Mouse (Mus musculus): ENCODE measurements around the gene Iqsec1.

Iqsec1 gene

DNA sequence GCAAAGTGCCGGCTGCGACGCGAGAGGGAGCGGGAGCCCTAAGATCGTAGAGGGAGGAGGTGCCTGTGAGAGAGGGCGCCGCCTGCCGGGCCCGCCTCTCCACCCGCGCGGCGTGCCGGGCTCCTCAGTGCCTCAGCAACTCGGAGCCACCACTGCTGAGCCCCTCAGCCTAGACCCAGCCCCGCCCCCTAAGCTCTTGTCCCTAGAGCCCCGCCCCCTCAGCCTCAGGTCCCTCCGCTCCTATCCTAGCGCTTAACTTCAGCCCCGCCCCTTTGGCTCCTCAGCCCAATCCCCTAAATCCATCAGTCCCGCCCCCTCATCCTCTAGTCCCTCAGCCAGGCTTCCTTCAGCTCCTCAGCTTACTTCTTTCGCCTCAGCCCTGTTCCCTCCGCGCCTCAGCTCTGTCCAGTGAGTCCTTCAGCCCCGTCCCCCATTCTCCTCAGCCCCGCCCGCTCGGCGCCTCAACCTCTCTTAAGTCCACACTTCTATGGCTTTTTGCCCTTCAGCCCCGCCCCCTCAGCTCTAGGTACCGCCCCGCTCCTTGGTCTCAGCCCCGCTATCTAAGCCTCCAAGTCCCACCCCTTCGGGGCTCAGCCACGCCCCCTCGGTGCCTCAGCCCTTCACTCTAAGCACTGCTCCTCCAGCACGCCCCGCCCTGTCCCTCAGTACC lies at the start of gene Iqsec1:
Gene Iqsec1 (minus strand): TSS at position 38 of the 670 bp plus-strand sequence.
- peak; percentile 91 for DNase-seq (ENCODE audit: low spot score)

DNA sequence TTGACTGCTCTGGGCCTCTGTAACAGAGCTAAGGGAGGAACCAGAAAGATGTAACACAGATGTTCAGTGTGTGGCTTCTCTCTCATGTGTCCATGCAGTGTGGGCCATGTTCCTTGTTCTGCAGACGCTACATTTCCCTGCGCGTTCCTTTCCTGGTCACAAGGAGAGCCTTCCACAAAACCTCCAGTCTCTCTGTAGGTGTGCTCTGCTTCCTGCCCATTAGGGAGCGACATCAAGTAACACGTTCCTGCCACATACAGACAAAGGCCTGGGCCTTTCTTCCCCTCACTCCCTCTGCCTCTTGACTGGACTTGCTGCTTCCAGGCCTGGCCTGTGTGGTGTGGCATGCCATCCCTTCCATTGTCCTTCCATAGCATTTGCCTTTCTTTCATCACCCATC lies 39.8 kb upstream of the Iqsec1 start:
- DNase-seq (ENCODE audit: low spot score) = no peak

DNA sequence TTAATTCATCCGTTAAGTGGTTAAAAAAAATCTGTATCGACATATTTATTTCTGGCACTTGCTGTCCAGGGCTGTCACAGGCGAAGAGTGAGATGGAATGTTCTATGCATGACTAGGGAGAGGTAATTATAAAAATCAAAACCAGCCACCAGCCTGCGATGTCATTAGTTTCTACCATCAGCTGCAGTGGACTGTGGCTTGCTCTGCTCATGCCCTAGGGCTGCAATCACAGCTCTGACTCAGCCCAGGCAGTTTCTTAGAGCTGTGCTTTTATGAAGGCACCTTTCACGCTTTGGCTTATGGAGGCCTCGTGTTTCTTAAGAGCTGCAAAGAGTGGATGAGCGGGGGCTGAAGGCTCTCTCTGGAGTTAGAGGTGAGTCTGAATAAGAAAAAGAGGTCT lies 32.3 kb upstream of the Iqsec1 start:
- no peak for DNase-seq (ENCODE audit: low spot score)

DNA sequence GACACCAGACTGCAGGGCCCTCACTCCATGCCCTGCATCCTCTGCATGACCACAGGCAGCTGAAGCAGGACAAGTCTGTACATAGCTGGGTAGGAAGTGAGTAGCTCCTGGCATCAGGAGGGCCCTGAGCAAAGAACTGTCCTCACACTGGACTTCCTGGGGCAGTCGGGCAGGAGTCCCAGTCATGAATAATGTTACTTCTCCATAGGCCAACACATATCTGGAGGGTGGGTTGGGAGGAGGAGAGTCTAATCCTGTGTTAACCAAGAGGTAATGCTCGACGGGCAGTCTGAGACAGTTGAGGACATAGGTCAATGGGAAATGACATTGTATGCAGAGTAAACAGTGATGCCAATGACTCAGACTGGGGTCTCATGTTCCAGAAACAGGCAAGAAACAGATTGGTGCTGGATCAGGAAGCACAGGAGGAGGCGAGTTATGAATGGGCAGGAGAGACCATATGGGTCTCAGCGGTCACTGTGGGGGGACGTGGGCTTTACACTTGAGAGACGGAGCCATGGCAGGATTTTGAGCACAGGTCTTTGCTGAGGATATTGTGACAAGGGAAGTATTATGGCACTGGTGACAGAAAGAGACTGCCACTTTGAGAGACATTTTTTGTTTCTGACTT lies 28.2 kb upstream of the Iqsec1 start:
- no peak for DNase-seq (ENCODE audit: low spot score)

DNA sequence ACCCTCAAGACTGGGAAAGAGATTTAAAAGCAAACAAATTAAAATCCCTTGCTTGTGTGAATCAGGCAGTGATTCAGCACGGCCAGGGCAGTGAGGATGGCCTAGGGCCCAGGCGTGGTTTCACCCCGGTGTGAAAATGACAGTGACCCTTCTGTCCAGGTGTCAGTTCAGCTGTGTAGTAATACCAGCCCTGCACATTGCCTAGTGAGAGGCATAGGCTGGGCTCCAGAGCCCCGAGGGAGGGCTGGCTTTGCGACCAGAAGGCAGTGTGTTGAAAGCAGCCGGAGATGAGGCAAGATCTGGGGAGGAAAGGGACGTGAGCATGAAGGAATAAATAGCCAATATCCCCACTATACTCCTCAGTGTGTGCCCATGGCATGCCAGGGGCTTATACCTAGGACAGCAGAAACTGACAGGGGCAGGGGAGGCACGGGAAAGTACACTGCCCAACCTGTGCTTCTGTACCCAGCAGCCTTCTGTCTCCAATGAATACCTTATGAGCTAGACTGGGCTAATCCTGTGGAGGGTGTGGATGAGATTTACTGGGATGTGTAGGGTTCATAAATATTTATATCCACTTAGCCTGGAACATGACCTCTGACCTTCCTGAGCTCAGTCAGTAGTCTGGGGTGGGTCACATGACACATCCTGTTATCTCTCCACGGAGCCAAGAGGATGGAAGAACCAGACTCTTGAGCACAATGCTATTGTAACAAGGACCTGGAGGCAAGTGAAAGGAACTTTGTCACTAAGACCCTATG lies 25.9 kb upstream of the Iqsec1 start:
- no peak for DNase-seq (ENCODE audit: low spot score)

DNA sequence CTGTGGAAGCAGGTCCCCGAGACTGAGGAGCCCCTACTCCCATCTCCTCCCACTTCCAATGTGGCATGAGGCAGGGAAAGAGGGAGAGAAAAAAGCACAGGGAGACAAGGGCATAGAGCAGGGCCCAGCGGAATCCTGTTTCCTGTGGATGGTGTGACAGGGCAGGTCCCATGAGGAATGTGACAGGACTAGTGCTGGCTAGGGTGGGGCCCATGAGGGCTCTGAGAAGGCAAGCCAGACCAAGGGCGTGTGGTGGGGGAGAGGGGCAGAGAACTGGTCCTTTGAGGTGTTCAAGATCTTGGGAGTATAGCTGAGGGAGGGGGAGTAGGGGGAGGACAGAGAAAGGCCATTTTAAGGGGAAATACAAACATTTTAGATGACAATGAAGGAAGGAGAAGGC lies 24.0 kb upstream of the Iqsec1 start:
- DNase-seq (ENCODE audit: low spot score) = peak; percentile 35

DNA sequence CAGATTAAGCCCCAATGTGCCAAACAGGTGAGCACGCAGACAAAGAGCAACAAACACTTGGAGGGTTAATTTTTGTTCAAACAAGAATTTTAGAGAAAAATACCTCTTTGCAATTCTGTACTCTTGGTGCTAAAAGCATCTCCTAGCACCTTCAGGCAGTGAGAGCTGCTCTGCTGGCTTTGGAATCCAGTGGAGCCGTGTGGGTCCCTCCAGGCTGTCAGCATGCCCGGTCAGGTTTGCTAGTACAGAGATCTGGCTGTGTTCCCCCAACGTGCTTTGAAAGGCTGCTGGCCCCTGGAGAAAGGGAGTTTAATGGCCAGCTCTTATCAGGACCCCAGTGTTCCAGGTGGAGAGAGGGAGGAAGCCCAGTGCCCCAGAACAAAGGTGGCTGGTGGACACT lies 23.1 kb upstream of the Iqsec1 start:
- no peak for DNase-seq (ENCODE audit: low spot score)

DNA sequence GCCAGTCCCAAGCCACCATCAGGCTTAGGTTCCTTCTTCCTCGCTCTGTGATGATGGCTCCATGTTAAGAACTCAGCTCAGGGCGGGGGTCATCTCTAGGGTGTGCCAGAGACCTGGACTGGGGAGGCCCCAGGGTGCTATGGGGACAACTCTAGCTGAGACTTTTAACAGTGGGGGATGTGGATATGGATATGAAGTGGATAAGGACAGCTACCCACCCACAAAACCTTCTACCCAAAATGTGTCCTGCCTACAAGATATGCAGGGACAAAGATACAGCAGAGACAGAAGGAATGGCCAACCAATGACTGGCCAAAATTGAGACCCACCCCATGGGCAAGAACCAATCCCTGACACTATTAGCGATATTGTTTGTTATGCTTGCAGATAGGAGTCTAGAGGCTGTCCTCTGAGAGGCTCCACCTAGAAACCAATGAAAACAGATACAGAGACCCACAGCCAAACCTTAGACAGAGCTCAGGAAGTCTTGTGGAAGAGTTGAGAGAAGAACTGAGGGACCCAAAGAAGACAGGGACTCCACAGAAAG lies 19.9 kb upstream of the Iqsec1 start:
- DNase-seq (ENCODE audit: low spot score) = no peak

DNA sequence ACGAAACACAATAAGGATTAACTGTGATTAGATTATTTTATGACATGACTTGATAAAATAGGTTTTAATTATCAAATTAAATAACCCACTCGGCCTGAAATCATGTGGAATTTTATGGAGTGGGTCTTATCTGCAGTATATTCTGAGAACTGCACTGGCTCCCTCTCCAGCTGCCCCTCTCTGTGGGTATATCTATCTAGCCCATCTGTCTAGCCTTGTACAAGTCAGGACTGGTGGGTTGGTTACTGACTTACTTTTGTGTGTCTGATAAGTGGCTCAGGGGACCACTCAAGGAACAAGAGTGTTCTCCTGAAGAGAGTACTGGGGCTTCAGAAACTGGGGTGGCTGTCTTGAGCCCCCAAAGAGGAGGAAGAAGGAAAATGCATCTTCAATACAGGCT lies 18.7 kb upstream of the Iqsec1 start:
- DNase-seq (ENCODE audit: low spot score) = no peak

DNA sequence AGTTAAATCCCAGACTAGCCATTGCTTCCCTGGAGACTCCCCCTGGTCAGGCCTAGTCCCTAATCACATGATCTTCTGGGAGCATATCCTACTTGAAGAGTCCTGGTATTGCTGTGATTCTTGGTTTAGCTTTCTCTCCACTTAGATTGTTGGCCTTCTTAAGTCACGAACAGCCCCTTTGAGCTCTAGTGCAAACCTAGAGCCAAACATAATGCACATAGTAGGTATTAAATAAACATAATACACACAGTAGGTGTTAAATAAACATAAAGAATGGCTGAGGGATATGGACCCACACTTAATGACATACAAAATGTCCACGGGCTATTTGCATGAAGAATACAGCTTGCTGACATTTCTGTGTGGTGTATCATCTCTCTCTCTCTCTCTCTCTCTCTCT lies 15.7 kb upstream of the Iqsec1 start:
- DNase-seq (ENCODE audit: low spot score) = no peak

DNA sequence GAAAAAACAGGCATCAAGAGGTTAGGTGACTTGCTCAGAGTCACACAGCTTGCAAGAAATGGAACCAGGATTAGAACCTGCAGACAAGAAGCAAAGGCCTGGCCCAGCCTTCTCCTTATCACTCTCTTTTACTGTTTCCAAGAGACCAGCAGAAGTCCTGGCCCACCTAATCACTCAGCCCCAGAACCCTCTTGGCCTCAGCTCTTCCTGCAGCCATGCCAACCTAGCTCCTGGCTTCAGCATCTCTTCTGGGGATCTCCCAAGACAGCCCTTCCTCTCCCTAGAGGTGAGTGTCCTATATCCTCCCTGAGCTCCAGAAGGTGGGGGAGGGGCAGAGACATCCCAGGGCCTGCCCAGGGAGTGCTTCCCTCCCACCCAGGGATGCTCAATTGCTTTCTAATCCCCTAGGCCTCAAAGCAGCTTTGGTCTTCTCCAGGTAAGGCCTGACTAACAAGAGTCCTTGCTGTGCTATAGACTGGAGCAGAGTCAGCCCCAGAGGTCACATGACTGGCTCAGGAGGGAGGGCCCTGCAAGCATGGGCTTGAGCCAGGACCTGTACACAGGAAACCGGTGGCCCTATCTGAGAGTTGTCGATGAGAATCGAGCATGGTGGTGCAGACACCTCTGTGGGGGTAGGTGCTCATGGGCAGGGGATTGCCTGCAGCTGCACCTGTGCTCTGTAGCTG lies 15.0 kb upstream of the Iqsec1 start:
- peak; percentile 30 for DNase-seq (ENCODE audit: low spot score)

DNA sequence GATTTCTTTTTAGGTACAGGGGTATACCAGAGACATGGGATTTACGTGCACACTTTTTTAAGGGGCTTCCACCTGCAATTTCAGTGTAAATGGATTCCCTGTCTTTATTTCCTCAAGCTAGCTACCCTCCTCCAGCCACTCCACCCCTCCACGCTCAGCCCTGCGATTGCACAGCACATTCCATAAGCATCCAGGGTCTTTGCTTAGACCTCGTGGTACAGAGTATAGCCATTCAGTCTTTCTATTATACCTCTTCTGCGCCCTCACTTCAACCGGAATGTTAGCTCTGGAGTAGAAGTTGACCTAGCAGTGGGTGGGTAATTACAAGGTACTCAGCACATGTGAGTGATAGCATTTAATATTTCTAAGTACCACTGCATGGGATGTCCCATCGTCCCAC lies 13.1 kb upstream of the Iqsec1 start:
- no peak for DNase-seq (ENCODE audit: low spot score)

DNA sequence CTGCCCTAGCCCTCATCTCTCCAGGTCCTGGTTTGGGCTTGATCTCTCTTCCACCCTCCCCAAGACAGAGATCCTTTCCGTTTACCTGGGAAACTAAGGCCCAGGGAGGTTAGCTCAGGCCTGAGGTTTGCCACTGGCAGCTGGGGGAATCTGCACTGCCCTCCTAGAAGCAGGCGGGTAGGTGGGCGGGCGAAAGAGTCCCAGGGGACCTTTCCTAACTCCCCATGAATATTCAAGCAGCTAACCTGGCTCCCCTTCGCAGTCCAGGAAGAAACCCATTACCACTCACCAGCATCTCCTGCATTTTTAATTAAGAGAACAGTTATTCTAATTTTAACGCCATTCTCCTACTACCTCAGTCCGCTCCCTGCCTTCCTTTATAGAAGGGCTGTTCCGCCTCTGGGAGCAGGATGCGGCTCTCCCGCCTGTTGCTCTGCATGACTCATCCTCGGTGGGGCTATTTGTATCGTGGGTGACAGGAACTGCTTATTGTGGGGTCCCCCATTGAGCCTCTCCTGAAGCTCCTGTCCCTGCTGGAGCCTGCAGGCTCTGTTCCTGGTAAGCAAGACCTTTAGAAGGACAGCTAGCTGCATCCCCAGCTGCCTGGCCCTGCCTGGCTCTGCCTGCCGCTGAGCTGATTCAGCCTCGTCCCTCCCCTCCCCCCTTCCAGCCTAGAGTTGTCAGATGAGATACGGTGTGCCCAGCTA lies 12.5 kb upstream of the Iqsec1 start:
- DNase-seq (ENCODE audit: low spot score) = peak; percentile 25

DNA sequence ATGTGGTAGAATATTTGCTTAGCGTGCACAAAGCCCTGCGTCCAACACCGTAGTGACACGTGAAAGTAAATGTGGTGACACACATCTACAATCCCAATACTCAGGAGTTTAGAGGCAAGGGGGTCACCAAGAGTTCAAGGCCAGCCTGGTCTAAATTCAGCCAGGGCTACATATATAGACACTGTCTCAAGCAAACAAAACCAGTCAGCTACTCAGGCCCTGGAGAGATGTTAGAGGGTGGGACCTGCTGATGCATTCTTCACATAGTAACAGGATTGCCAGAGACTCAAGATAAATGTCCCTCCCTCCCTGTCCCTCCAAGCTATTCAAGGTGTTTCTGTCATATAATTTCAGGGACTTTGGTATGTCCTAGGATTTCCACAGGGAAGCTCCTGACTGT lies 10.7 kb upstream of the Iqsec1 start:
- no peak for DNase-seq (ENCODE audit: low spot score)

DNA sequence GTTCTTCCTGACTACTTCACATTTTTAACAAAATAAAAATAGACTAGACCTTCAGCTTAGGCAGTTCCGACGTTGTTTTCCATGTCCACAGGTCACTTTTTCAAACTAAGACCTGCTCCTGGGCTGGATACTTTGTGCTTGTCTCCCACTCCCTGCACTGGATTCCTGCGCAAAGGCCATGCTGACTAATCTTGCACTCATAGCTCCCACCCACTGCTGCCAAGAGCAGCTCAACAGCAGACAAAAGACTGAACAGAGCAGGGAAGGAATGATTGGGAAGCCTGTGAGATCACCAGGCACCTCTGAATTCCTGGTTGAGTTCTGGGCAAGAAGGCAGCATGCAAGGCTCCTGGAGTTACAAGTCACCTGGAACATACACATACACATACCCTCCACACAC lies 8.5 kb upstream of the Iqsec1 start:
- DNase-seq (ENCODE audit: low spot score) = no peak

DNA sequence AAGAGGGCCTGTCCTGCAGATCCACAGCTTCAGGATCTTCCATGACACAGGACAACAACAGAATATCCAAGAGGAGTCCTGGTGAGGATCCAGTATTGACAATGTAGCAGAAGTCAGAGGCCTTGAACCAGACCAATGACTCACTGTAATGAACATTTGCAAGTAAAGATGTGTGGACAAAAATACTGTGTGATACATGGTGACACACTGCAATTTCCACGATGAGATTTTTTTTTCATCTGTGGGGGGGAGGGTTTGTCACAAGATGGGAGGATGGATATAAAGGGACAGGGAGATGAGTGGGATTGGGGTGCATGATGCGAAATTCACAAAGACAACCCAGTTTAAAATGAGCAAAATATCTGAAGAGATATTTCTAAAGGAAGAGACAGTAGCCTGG lies 7.7 kb upstream of the Iqsec1 start:
- DNase-seq (ENCODE audit: low spot score) = no peak

DNA sequence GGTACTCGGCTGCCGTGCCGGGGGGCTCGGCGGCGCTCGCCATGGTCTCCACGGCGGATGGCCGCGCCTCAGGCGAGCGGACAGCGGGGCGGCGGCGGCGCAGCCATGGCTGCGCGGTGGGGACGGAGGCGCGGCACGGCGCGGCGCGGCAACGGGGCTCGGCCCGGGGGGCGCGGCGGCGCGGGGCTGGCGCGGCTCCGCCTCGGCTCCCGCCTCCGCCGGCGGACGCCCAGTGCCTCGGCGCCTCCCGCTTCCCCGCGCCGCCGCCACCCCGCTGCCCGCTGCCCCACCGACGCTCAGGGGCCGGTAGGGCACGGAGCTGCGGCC lies 223 bp downstream of the Iqsec1 start:
- DNase-seq (ENCODE audit: low spot score) = no peak

DNA sequence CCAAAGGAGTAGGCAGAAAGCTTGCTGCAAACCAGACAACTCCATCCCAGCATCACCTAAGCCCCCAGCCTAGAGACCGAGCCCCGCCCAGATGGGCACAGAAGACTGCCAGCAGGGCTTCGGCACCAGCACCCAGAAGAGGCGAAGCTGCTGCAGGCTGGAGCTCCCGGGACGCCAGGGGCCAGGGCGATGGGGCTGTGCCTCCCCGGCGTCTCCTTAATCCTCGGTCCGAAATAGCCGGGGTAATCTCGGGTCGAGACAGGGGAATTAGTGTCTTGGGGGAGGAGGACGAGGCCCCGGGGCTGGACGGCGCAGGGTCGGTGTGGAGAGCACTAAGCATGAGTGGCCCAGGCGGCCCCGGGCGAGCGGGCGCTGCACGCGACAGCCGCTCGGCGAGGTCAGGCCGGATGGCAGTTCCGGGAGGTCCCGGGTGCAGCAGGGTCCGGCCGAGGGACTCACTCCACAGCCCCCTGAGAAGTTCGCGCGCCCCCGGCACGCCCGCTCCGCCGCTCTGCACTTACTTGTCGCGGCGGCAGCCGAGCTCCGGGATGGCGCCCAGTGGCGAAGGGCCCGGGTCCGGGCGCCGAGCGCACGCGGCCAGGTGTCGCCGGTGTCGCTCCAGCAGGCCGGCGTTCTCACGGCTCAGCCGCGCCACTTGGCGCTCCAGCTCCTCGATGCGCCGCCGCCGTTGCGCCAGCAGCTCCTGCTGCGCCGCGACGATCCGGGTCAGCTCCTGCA lies 755 bp downstream of the Iqsec1 start:
- DNase-seq (ENCODE audit: low spot score) = peak; percentile 29

DNA sequence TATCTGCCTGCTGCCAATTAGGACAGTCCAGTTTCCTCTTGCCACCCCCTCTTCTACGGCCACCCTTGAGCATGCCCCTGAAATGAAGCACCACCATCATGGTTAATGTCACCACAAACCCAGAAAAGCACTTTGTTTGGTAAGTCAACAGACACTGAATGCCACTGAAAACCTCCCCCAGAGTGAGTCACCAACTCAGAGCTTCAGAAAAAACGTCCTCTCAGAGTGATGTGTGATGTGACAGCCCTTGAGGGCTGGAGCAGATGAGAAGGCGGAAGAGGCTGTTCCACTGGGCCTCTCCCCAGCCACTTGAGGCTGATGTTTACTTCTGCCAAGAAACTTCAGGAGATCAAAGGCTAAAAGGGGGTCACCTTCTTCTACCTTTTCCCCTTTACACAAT lies 4.4 kb downstream of the Iqsec1 start:
- peak; percentile 37 for DNase-seq (ENCODE audit: low spot score)

DNA sequence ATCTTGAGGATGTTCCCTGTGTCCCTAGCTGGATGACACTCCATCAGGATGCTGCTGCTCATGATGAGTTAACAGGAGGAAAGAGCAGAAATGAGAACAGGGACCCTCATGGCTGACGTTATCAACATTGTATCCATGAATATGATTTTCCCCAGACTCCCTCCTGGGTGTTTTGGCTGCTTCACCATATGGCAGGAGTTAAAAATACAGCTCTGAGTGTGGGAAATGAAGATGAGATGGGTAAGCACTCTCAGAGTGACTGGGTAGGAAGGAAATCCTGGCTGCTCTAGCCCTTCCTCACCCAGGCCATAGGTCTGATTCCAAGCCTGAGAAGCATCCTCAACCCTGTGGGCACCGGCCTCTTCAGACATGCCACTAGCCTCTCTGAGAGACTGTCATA lies 14.2 kb downstream of the Iqsec1 start:
- DNase-seq (ENCODE audit: low spot score) = no peak

DNA sequence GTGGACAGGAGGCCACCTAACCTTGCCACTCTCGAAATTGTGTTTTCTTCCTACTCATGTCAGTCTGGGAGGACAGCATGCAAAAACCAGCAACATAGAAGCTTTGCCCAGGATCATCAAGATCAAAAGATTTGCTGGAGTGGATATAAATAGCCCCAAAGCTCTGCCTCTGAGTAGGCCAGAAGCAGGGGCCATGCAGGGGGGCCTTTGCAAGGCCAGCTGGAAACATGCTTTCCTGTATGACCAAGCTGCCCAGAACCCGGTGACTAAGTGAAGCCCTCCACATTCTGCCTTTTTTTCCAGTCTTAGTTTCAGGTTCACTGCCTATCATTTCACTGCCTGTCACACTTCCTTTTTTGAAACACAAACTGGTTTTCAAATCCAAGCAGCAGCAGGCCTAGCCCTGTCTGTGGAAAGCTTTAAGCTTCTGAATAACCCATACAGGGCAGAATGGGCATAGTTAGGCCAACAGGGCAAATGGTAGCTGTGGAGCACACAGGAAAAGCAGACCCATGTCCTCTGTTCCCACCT lies 19.1 kb downstream of the Iqsec1 start:
- no peak for DNase-seq (ENCODE audit: low spot score)
